Mouse (Mus musculus): Measurements from ENCODE around the gene Notch2. TPM values are rescaled to one million over a fixed set of nuclear protein-coding genes. Genes with fewer than 3 reads are reported as not detected.
"Not testable (repeated sequence)": the region's sequence is repeated elsewhere in the genome, so short reads cannot be mapped to it uniquely, and the experiment has no call there.

Gene Notch2
- polyA plus RNA-seq, 1 experiment from 2014 or later = 33.4 TPM

GRCm38 (mm10) chr3:98046305-98046704 lies 33.0 kb downstream of the Notch2 start:
- Histone ChIP-seq H3K9me3 (ENCODE audit: control insufficient read depth, low read length) (no peaks in the 10 kb centered on the region), H3K36me3 (ENCODE audit: control insufficient read depth, insufficient read depth, low read length) (no peaks in the 10 kb centered on the region), H3K4me2 (ENCODE audit: low read depth, severe bottlenecking) (no peak overlapping the region), H3K27ac (replicated peaks; ENCODE audit: low read depth, low read length) (no peak overlapping the region), H3K4me1 (ENCODE audit: control insufficient read depth, insufficient read depth, low read length) (peaks cover 43% of the 10 kb centered on the region), H3K4me3 (ENCODE audit: low read depth, low read length) (no peak overlapping the region), H3K27me3 (ENCODE audit: control insufficient read depth, insufficient read depth, low read length) (no peaks in the 10 kb centered on the region), H3K9ac (ENCODE audit: low read length) (no peak overlapping the region)
- WGBS = 66% methylated on average over 8 of the region's 8 CpGs
- no peak for ATAC-seq (ENCODE audit: insufficient number of reproducible peaks, low FRiP score, low TSS enrichment, low read depth)
- DNase-seq (ENCODE audit: low spot score) = no peak

GRCm38 (mm10) chr3:98049671-98050070 lies 36.3 kb downstream of the Notch2 start:
- no peak for ATAC-seq (ENCODE audit: insufficient number of reproducible peaks, low FRiP score, low TSS enrichment, low read depth)
- H3K4me1 ChIP-seq (ENCODE audit: control insufficient read depth, insufficient read depth, low read length) = peaks cover 28% of the 10 kb centered on the region
- no peak overlapping the region for H3K9ac ChIP-seq (ENCODE audit: low read length)
- no peak overlapping the region for H3K27ac ChIP-seq (replicated peaks; ENCODE audit: low read depth, low read length)
- no peak overlapping the region for H3K4me2 ChIP-seq (ENCODE audit: low read depth, severe bottlenecking)
- no peaks in the 10 kb centered on the region for H3K27me3 ChIP-seq (ENCODE audit: control insufficient read depth, insufficient read depth, low read length)
- no peak for DNase-seq (ENCODE audit: low spot score)
- no peaks in the 10 kb centered on the region for H3K36me3 ChIP-seq (ENCODE audit: control insufficient read depth, insufficient read depth, low read length)
- no peak overlapping the region for H3K4me3 ChIP-seq (ENCODE audit: low read depth, low read length)
- WGBS = 89% methylated on average over 1 of the region's 1 CpGs
- H3K9me3 ChIP-seq (ENCODE audit: control insufficient read depth, low read length) = no peaks in the 10 kb centered on the region

- not testable (repeated sequence) for ATAC-seq (ENCODE audit: insufficient number of reproducible peaks, low FRiP score, low TSS enrichment, low read depth); DNase-seq (ENCODE audit: low spot score); H3K27ac ChIP-seq (replicated peaks; ENCODE audit: low read depth, low read length); H3K36me3 ChIP-seq (ENCODE audit: control insufficient read depth, insufficient read depth, low read length); H3K9me3 ChIP-seq (ENCODE audit: control insufficient read depth, low read length); H3K4me2 ChIP-seq (ENCODE audit: low read depth, severe bottlenecking); H3K27me3 ChIP-seq (ENCODE audit: control insufficient read depth, insufficient read depth, low read length); H3K4me3 ChIP-seq (ENCODE audit: low read depth, low read length); H3K9ac ChIP-seq (ENCODE audit: low read length)
- 94% methylated on average over 7 of the region's 7 CpGs for WGBS
- peaks cover 28% of the 10 kb centered on the region for H3K4me1 ChIP-seq (ENCODE audit: control insufficient read depth, insufficient read depth, low read length)
Observed at GRCm38 (mm10) chr3:98050086-98050485, 36.8 kb downstream of the Notch2 start.

- no peak overlapping the region for H3K27ac ChIP-seq (replicated peaks; ENCODE audit: low read depth, low read length)
- DNase-seq (ENCODE audit: low spot score) (no peak), ATAC-seq (ENCODE audit: insufficient number of reproducible peaks, low FRiP score, low TSS enrichment, low read depth) (no peak)
- H3K4me1 ChIP-seq (ENCODE audit: control insufficient read depth, insufficient read depth, low read length) = peaks cover 30% of the 10 kb centered on the region
- H3K27me3 ChIP-seq (ENCODE audit: control insufficient read depth, insufficient read depth, low read length) = no peaks in the 10 kb centered on the region
- no peak overlapping the region for H3K9ac ChIP-seq (ENCODE audit: low read length)
- no peaks in the 10 kb centered on the region for H3K36me3 ChIP-seq (ENCODE audit: control insufficient read depth, insufficient read depth, low read length)
- WGBS = 83% methylated on average over 14 of the region's 14 CpGs
- H3K4me3 ChIP-seq (ENCODE audit: low read depth, low read length) = no peak overlapping the region
- no peak overlapping the region for H3K4me2 ChIP-seq (ENCODE audit: low read depth, severe bottlenecking)
- H3K9me3 ChIP-seq (ENCODE audit: control insufficient read depth, low read length) = no peaks in the 10 kb centered on the region
Observed at GRCm38 (mm10) chr3:98050492-98051406, 37.4 kb downstream of the Notch2 start.

- no peak overlapping the region for H3K27ac ChIP-seq (replicated peaks; ENCODE audit: low read depth, low read length)
- no peaks in the 10 kb centered on the region for H3K27me3 ChIP-seq (ENCODE audit: control insufficient read depth, insufficient read depth, low read length)
- H3K9ac ChIP-seq (ENCODE audit: low read length) = no peak overlapping the region
- 50% methylated on average over 16 of the region's 16 CpGs for WGBS
- ATAC-seq (ENCODE audit: insufficient number of reproducible peaks, low FRiP score, low TSS enrichment, low read depth) (no peak), DNase-seq (ENCODE audit: low spot score) (no peak)
- no peaks in the 10 kb centered on the region for H3K9me3 ChIP-seq (ENCODE audit: control insufficient read depth, low read length)
- H3K36me3 ChIP-seq (ENCODE audit: control insufficient read depth, insufficient read depth, low read length) = no peaks in the 10 kb centered on the region
- no peak overlapping the region for H3K4me3 ChIP-seq (ENCODE audit: low read depth, low read length)
- H3K4me2 ChIP-seq (ENCODE audit: low read depth, severe bottlenecking) = no peak overlapping the region
- peaks cover 30% of the 10 kb centered on the region for H3K4me1 ChIP-seq (ENCODE audit: control insufficient read depth, insufficient read depth, low read length)
Observed at GRCm38 (mm10) chr3:98051407-98051968, 38.2 kb downstream of the Notch2 start.

GRCm38 (mm10) chr3:98052507-98053430 lies 39.4 kb downstream of the Notch2 start:
- Histone ChIP-seq H3K27me3 (ENCODE audit: control insufficient read depth, insufficient read depth, low read length) (no peaks in the 10 kb centered on the region), H3K4me2 (ENCODE audit: low read depth, severe bottlenecking) (no peak overlapping the region), H3K9me3 (ENCODE audit: control insufficient read depth, low read length) (no peaks in the 10 kb centered on the region), H3K4me1 (ENCODE audit: control insufficient read depth, insufficient read depth, low read length) (peaks cover 40% of the 10 kb centered on the region), H3K4me3 (ENCODE audit: low read depth, low read length) (no peak overlapping the region), H3K9ac (ENCODE audit: low read length) (no peak overlapping the region), H3K36me3 (ENCODE audit: control insufficient read depth, insufficient read depth, low read length) (no peaks in the 10 kb centered on the region), H3K27ac (replicated peaks; ENCODE audit: low read depth, low read length) (no peak overlapping the region)
- WGBS = 92% methylated on average over 16 of the region's 16 CpGs
- no peak for ATAC-seq (ENCODE audit: insufficient number of reproducible peaks, low FRiP score, low TSS enrichment, low read depth)
- DNase-seq (ENCODE audit: low spot score) = no peak

- Histone ChIP-seq H3K4me1 (ENCODE audit: control insufficient read depth, insufficient read depth, low read length) (peaks cover 47% of the 10 kb centered on the region), H3K4me3 (ENCODE audit: low read depth, low read length) (no peak overlapping the region), H3K9ac (ENCODE audit: low read length) (no peak overlapping the region), H3K36me3 (ENCODE audit: control insufficient read depth, insufficient read depth, low read length) (no peaks in the 10 kb centered on the region), H3K9me3 (ENCODE audit: control insufficient read depth, low read length) (no peaks in the 10 kb centered on the region), H3K4me2 (ENCODE audit: low read depth, severe bottlenecking) (no peak overlapping the region), H3K27me3 (ENCODE audit: control insufficient read depth, insufficient read depth, low read length) (no peaks in the 10 kb centered on the region), H3K27ac (replicated peaks; ENCODE audit: low read depth, low read length) (no peak overlapping the region)
- WGBS = 65% methylated on average over 1 of the region's 1 CpGs
- DNase-seq (ENCODE audit: low spot score) (no peak), ATAC-seq (ENCODE audit: insufficient number of reproducible peaks, low FRiP score, low TSS enrichment, low read depth) (no peak)
Observed at GRCm38 (mm10) chr3:98053817-98054216, 40.5 kb downstream of the Notch2 start.

- H3K27me3 ChIP-seq (ENCODE audit: control insufficient read depth, insufficient read depth, low read length) = no peaks in the 10 kb centered on the region
- 89% methylated on average over 8 of the region's 8 CpGs for WGBS
- no peak overlapping the region for H3K4me3 ChIP-seq (ENCODE audit: low read depth, low read length)
- peaks cover 53% of the 10 kb centered on the region for H3K4me1 ChIP-seq (ENCODE audit: control insufficient read depth, insufficient read depth, low read length)
- no peak overlapping the region for H3K27ac ChIP-seq (replicated peaks; ENCODE audit: low read depth, low read length)
- ATAC-seq (ENCODE audit: insufficient number of reproducible peaks, low FRiP score, low TSS enrichment, low read depth) (no peak), DNase-seq (ENCODE audit: low spot score) (no peak)
- H3K9ac ChIP-seq (ENCODE audit: low read length) = no peak overlapping the region
- H3K4me2 ChIP-seq (ENCODE audit: low read depth, severe bottlenecking) = no peak overlapping the region
- H3K9me3 ChIP-seq (ENCODE audit: control insufficient read depth, low read length) = no peaks in the 10 kb centered on the region
- no peaks in the 10 kb centered on the region for H3K36me3 ChIP-seq (ENCODE audit: control insufficient read depth, insufficient read depth, low read length)
Observed at GRCm38 (mm10) chr3:98054334-98055007, 41.1 kb downstream of the Notch2 start.
